Mouse (Mus musculus) neural tube, embryonic 15.5 days (tissue): ENCODE data around the gene Gm28897. TPM values are rescaled to one million over a fixed set of nuclear protein-coding genes. Genes with fewer than 3 reads are reported as not detected.
"Not testable (repeated sequence)": the region's sequence is repeated elsewhere in the genome, so short reads cannot be mapped to it uniquely, and the experiment has no call there.

ENCODE experiments used
- ATAC-seq: fragments of 200-750 bp; cut with Nextera tagmentation; 2 replicates; pipeline ENCODE4 v1.8.0; 2017; ENCODE audit warnings: mild to moderate bottlenecking, moderate TSS enrichment, moderate library complexity; ENCODE audit not compliant: low FRiP score
- H3K27ac ChIP-seq: fragments of 300-500 bp; sonication (generic); replicated peaks from 2 replicates; pipeline ENCODE4 v1.5.1; 2015; ENCODE audit warnings: mild to moderate bottlenecking, inconsistent platforms
- H3K27me3 ChIP-seq: fragments of 300-500 bp; sonication (generic); replicated peaks from 2 replicates; pipeline ENCODE4 v1.6.1; 2015; ENCODE audit warnings: inconsistent platforms
- H3K36me3 ChIP-seq: fragments of 300-500 bp; sonication (generic); 2 replicates; pipeline ENCODE4 v1.6.1; 2015; ENCODE audit warnings: inconsistent platforms
- H3K4me1 ChIP-seq: fragments of 300-500 bp; sonication (generic); 2 replicates; pipeline ENCODE4 v1.6.1; 2015; ENCODE audit warnings: inconsistent platforms
- H3K4me2 ChIP-seq: fragments of 300-500 bp; sonication (generic); 2 replicates; pipeline ENCODE4 v1.6.1; 2015; ENCODE audit warnings: inconsistent platforms, mild to moderate bottlenecking, moderate library complexity
- H3K4me3 ChIP-seq: fragments of 300-500 bp; sonication (generic); replicated peaks from 2 replicates; pipeline ENCODE4 v1.5.1; 2015; ENCODE audit warnings: mild to moderate bottlenecking, inconsistent platforms
- H3K9ac ChIP-seq: fragments of 300-500 bp; sonication (generic); replicated peaks from 2 replicates; pipeline ENCODE4 v1.6.1; 2015; ENCODE audit warnings: mild to moderate bottlenecking, inconsistent platforms
- H3K9me3 ChIP-seq: fragments of 300-500 bp; sonication (generic); replicated peaks from 2 replicates; pipeline ENCODE4 v1.6.1; 2016; ENCODE audit warnings: inconsistent platforms
- WGBS: fragments of 180-500 bp; shearing (Covaris S2); methylation state at CpG from one replicate; pipeline ENCODE4 v1.1.7; 2015; ENCODE audit warnings: mixed read lengths; 5-methylcytosine and 5-hydroxymethylcytosine counted together
- polyA plus RNA-seq: library from polyadenylated mRNA; unstranded; fragments of >200 nt; fragmentation: Nextera tagmentation; extraction: Ambion mirVana; gene quantifications from 2 replicates; pipeline ENCODE4 v1.2.1, GENCODE M21; 2015

Gene Gm28897
- not detected in 2 replicates for polyA plus RNA-seq

GRCm38 (mm10) chrY:80926695-80927094 lies at the start of gene Gm28897:
TSS of gene Gm28897 (plus strand) at chrY:80926995.
- no CpG with 5 or more reads among the region's 6 CpGs for WGBS
- H3K27me3 ChIP-seq, H3K4me3 ChIP-seq, H3K27ac ChIP-seq, H3K9ac ChIP-seq, ATAC-seq, H3K36me3 ChIP-seq, H3K4me1 ChIP-seq, H3K9me3 ChIP-seq, H3K4me2 ChIP-seq: not testable (repeated sequence)
